In genomic region chr3:109526246-109526645, GRCm38 (mm10) we compare ENCODE assay signal across 8 mouse cellular contexts.
DNase-seq lines count a peak whose midpoint lies in the region; ATAC-seq and TF ChIP-seq lines count a peak whose summit lies in the region.

No protein-coding gene starts in this region.

- H3K27ac ChIP-seq in forebrain, postnatal 0 days (ENCODE audit: low read depth, low read length), result no peak overlapping the region
- H3K27ac ChIP-seq in hindbrain, embryonic 14.5 days, result no peak overlapping the region

- H3K4me1 ChIP-seq in forebrain, postnatal 0 days (ENCODE audit: insufficient read depth), result no peaks in the 10 kb centered on the region
- no peaks in the 10 kb centered on the region for H3K4me1 ChIP-seq in hindbrain, embryonic 14.5 days (replicated peaks; ENCODE audit: control insufficient read depth, insufficient read depth, low read length)

- 4% methylated on average over 4 of the region's 4 CpGs for WGBS in forebrain, postnatal 0 days
- WGBS in hindbrain, embryonic 14.5 days, result 4% methylated on average over 4 of the region's 4 CpGs

- H3K9ac ChIP-seq in forebrain, postnatal 0 days, result no peak overlapping the region
- H3K9ac ChIP-seq in hindbrain, embryonic 14.5 days, result no peak overlapping the region

- no peak overlapping the region for H3K4me2 ChIP-seq in forebrain, postnatal 0 days (ENCODE audit: low read depth)
- H3K4me2 ChIP-seq in hindbrain, embryonic 14.5 days (replicated peaks), result no peak overlapping the region

- no peaks in the 10 kb centered on the region for H3K9me3 ChIP-seq in forebrain, postnatal 0 days (ENCODE audit: low read length)
- no peaks in the 10 kb centered on the region for H3K9me3 ChIP-seq in hindbrain, embryonic 14.5 days (ENCODE audit: control insufficient read depth, low read length)

- peak; percentile 70 for ATAC-seq in cerebellum, adult (ENCODE audit: insufficient number of reproducible peaks, low FRiP score, low TSS enrichment)
- peak; percentile 65; the same call in 1 of the 2 replicates for ATAC-seq in forebrain, postnatal 0 days
- 0 out of 2 replicates have a peak, but pooled peaks have one; percentile 48 for ATAC-seq in hindbrain, embryonic 14.5 days (ENCODE audit: low FRiP score)
- peak; percentile 68; the same call in 1 of the 2 replicates for ATAC-seq in megakaryocyte, adult 5-6 weeks (ENCODE audit: poor library complexity, severe bottlenecking)
- no peak for ATAC-seq in erythroid progenitor cell, adult 5-6 weeks (replicated peaks; ENCODE audit: low FRiP score, poor library complexity, severe bottlenecking)

- no peaks in the 10 kb centered on the region for H3K27me3 ChIP-seq in forebrain, postnatal 0 days (ENCODE audit: insufficient read depth, low read length)
- no peaks in the 10 kb centered on the region for H3K27me3 ChIP-seq in hindbrain, embryonic 14.5 days (ENCODE audit: control insufficient read depth, insufficient read depth, low read length)

- DNase-seq in Muller cell, postnatal 12 days (ENCODE audit: inconsistent ontology term), result peak; percentile 48
- DNase-seq in forebrain, postnatal 0 days, result peak; percentile 90
- DNase-seq in hindbrain, embryonic 14.5 days (ENCODE audit: low spot score), result peak; percentile 97
- peak; percentile 87 to 90 for DNase-seq in layer of hippocampus, postnatal 10 days (ENCODE audit: low spot score in 2 of 2)
- DNase-seq in skeletal muscle tissue, adult 2 months (ENCODE audit: low read depth, low spot score), result peak; percentile 45

- no peaks in the 10 kb centered on the region for H3K36me3 ChIP-seq in forebrain, postnatal 0 days (ENCODE audit: insufficient read depth)
- no peaks in the 10 kb centered on the region for H3K36me3 ChIP-seq in hindbrain, embryonic 14.5 days (replicated peaks; ENCODE audit: control insufficient read depth, insufficient read depth)

- no peak overlapping the region for H3K4me3 ChIP-seq in forebrain, postnatal 0 days (ENCODE audit: low read depth, low read length)
- H3K4me3 ChIP-seq in hindbrain, embryonic 14.5 days (replicated peaks; ENCODE audit: low read length), result no peak overlapping the region

- peak; percentile 85 for TF ChIP-seq CTCF in forebrain, postnatal 0 days (IDR thresholded peaks at IDR 0.05; ENCODE audit: low read depth)

Comparison
In these comparisons a context has a peak if more than half of its experiments do, and no peak if none do; other contexts are left out.
1. DNase-seq: peak in every context shown above with its lines; median percentile 97 in hindbrain, embryonic 14.5 days; 90 in forebrain, postnatal 0 days; 88 in layer of hippocampus, postnatal 10 days; 48 in Muller cell, postnatal 12 days; 45 in skeletal muscle tissue, adult 2 months.